Mouse (Mus musculus) brain, embryonic 14.5 days (tissue): Measurements from ENCODE around the gene Gm6871.

Experiments
- CTCF ChIP-seq: fragments of 200-500 bp; IDR thresholded peaks from 2 replicates; pipeline ENCODE4 v1.5.1; 2012; ENCODE audit warnings: inconsistent platforms, mild to moderate bottlenecking, moderate library complexity, borderline replicate concordance; ENCODE audit not compliant: insufficient read depth, insufficient read length; ENCODE audit errors: extremely low read depth
- POLR2A ChIP-seq: fragments of 200-500 bp; IDR thresholded peaks from 2 replicates; pipeline ENCODE4 v1.6.1; 2012; ENCODE audit warnings: mild to moderate bottlenecking, inconsistent platforms, borderline replicate concordance; ENCODE audit not compliant: poor library complexity, insufficient read depth, insufficient read length, severe bottlenecking; ENCODE audit errors: extremely low read depth

GRCm38 (mm10) chr7:41611654-41612053 lies 38.2 kb upstream of the Gm6871 start:
- no peak for TF ChIP-seq CTCF
- no peak for TF ChIP-seq POLR2A
